Mouse (Mus musculus): ENCODE measurements around the gene Wdr49. TPM values are rescaled to one million over a fixed set of nuclear protein-coding genes. Genes with fewer than 3 reads are reported as not detected.
"Not testable (repeated sequence)": the region's sequence is repeated elsewhere in the genome, so short reads cannot be mapped to it uniquely, and the experiment has no call there.

Gene Wdr49
- polyA plus RNA-seq, 1 experiment = 0.48 TPM

DNA sequence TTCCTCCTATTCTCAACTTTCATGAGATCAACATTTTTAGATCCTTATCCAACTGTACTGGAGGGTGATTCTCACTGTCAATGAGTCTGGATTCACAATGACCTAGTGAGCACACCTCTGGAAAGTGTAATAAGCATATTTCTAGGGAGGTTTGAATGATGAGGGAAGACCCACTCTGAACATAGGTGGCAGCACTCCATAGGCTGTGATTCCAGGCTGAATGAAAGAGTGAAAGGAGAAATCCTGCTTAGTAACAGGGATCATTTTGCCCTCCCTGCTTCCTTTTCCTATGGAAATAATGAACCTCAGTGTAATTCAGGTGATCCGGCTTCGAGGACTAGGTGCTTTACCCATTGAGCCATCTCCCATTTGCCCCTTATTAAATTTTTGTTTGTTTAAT lies 180.9 kb downstream of the Wdr49 start:
- Histone ChIP-seq H3K4me1 (ENCODE audit: control insufficient read depth, insufficient read depth, low read length) (no peaks in the 10 kb centered on the region), H3K4me3 (ENCODE audit: control insufficient read depth, low read depth, low read length) (no peak overlapping the region), H3K27ac (ENCODE audit: control insufficient read depth, insufficient read depth, low read depth, low read length) (no peak overlapping the region), H3K27me3 (ENCODE audit: control insufficient read depth, insufficient read depth, low read length) (no peaks in the 10 kb centered on the region), H3K36me3 (ENCODE audit: control insufficient read depth, insufficient read depth, low read length) (no peaks in the 10 kb centered on the region)
- TF ChIP-seq POLR2A (IDR thresholded peaks at IDR 0.05; ENCODE audit: control insufficient read depth, low read depth, low read length) = no peak
- TF ChIP-seq CTCF (IDR thresholded peaks at IDR 0.05; ENCODE audit: control insufficient read depth, insufficient read depth, insufficient replicate concordance, low read depth, low read length) = no peak

GRCm38 (mm10) chr3:75299464-75299863 lies 182.5 kb downstream of the Wdr49 start:
- H3K36me3 ChIP-seq (ENCODE audit: control insufficient read depth, insufficient read depth, low read length); H3K27ac ChIP-seq (ENCODE audit: control insufficient read depth, insufficient read depth, low read depth, low read length); H3K27me3 ChIP-seq (ENCODE audit: control insufficient read depth, insufficient read depth, low read length); H3K4me3 ChIP-seq (ENCODE audit: control insufficient read depth, low read depth, low read length); H3K4me1 ChIP-seq (ENCODE audit: control insufficient read depth, insufficient read depth, low read length): not testable (repeated sequence)

- Histone ChIP-seq H3K36me3 (ENCODE audit: control insufficient read depth, insufficient read depth, low read length) (no peaks in the 10 kb centered on the region), H3K4me1 (ENCODE audit: control insufficient read depth, insufficient read depth, low read length) (no peaks in the 10 kb centered on the region), H3K27me3 (ENCODE audit: control insufficient read depth, insufficient read depth, low read length) (no peaks in the 10 kb centered on the region), H3K27ac (ENCODE audit: control insufficient read depth, insufficient read depth, low read depth, low read length) (0 out of 2 replicates have a peak overlapping the region, but pooled peaks have one; percentile 8), H3K4me3 (ENCODE audit: control insufficient read depth, low read depth, low read length) (no peak overlapping the region)
- TF ChIP-seq POLR2A (IDR thresholded peaks at IDR 0.05; ENCODE audit: control insufficient read depth, low read depth, low read length) (no peak), CTCF (IDR thresholded peaks at IDR 0.05; ENCODE audit: control insufficient read depth, insufficient read depth, insufficient replicate concordance, low read depth, low read length) (no peak)
Measured at GRCm38 (mm10) chr3:75297758-75298111, 184.2 kb downstream of the Wdr49 start.

- Histone ChIP-seq H3K36me3 (ENCODE audit: control insufficient read depth, insufficient read depth, low read length) (no peaks in the 10 kb centered on the region), H3K27me3 (ENCODE audit: control insufficient read depth, insufficient read depth, low read length) (no peaks in the 10 kb centered on the region), H3K4me1 (ENCODE audit: control insufficient read depth, insufficient read depth, low read length) (no peaks in the 10 kb centered on the region), H3K27ac (ENCODE audit: control insufficient read depth, insufficient read depth, low read depth, low read length) (no peak overlapping the region), H3K4me3 (ENCODE audit: control insufficient read depth, low read depth, low read length) (no peak overlapping the region)
- TF ChIP-seq CTCF (IDR thresholded peaks at IDR 0.05; ENCODE audit: control insufficient read depth, insufficient read depth, insufficient replicate concordance, low read depth, low read length) = no peak
- no peak for TF ChIP-seq POLR2A (IDR thresholded peaks at IDR 0.05; ENCODE audit: control insufficient read depth, low read depth, low read length)
Measured at GRCm38 (mm10) chr3:75297026-75297757, 184.8 kb downstream of the Wdr49 start.

GRCm38 (mm10) chr3:75293243-75293642 lies 188.7 kb downstream of the Wdr49 start:
- Histone ChIP-seq H3K36me3 (ENCODE audit: control insufficient read depth, insufficient read depth, low read length) (no peaks in the 10 kb centered on the region), H3K27ac (ENCODE audit: control insufficient read depth, insufficient read depth, low read depth, low read length) (no peak overlapping the region), H3K27me3 (ENCODE audit: control insufficient read depth, insufficient read depth, low read length) (no peaks in the 10 kb centered on the region), H3K4me3 (ENCODE audit: control insufficient read depth, low read depth, low read length) (no peak overlapping the region), H3K4me1 (ENCODE audit: control insufficient read depth, insufficient read depth, low read length) (no peaks in the 10 kb centered on the region)
- TF ChIP-seq CTCF (IDR thresholded peaks at IDR 0.05; ENCODE audit: control insufficient read depth, insufficient read depth, insufficient replicate concordance, low read depth, low read length) (no peak), POLR2A (IDR thresholded peaks at IDR 0.05; ENCODE audit: control insufficient read depth, low read depth, low read length) (no peak)

- H3K27me3 ChIP-seq (ENCODE audit: control insufficient read depth, insufficient read depth, low read length) = no peaks in the 10 kb centered on the region
- no peaks in the 10 kb centered on the region for H3K4me1 ChIP-seq (ENCODE audit: control insufficient read depth, insufficient read depth, low read length)
- TF ChIP-seq CTCF (IDR thresholded peaks at IDR 0.05; ENCODE audit: control insufficient read depth, insufficient read depth, insufficient replicate concordance, low read depth, low read length) (no peak), POLR2A (IDR thresholded peaks at IDR 0.05; ENCODE audit: control insufficient read depth, low read depth, low read length) (no peak)
- H3K4me3 ChIP-seq (ENCODE audit: control insufficient read depth, low read depth, low read length) = no peak overlapping the region
- no peak overlapping the region for H3K27ac ChIP-seq (ENCODE audit: control insufficient read depth, insufficient read depth, low read depth, low read length)
- H3K36me3 ChIP-seq (ENCODE audit: control insufficient read depth, insufficient read depth, low read length) = no peaks in the 10 kb centered on the region
Measured at GRCm38 (mm10) chr3:75277455-75277854, 204.5 kb downstream of the Wdr49 start.

DNA sequence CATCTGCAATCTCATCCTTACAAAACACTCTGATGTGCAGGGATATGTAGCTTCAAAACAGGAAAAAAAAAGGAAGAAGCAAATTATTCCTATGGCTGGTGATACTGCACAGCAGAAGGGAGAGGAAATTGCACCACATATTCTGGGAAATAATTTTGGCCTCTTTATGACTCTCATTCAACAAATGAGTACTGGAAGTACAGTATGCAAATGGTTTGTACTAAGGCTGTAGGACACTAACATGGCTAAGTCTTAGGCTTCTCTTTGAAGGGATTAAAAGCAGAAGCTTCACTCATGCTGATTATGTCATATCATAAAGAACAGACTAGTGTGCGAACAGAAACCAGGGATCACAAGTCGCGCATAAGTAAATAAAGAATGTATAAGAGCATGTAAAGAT lies 205.4 kb downstream of the Wdr49 start:
- H3K27ac ChIP-seq (ENCODE audit: control insufficient read depth, insufficient read depth, low read depth, low read length) = no peak overlapping the region
- no peak for TF ChIP-seq CTCF (IDR thresholded peaks at IDR 0.05; ENCODE audit: control insufficient read depth, insufficient read depth, insufficient replicate concordance, low read depth, low read length)
- no peak for TF ChIP-seq POLR2A (IDR thresholded peaks at IDR 0.05; ENCODE audit: control insufficient read depth, low read depth, low read length)
- no peaks in the 10 kb centered on the region for H3K27me3 ChIP-seq (ENCODE audit: control insufficient read depth, insufficient read depth, low read length)
- H3K4me1 ChIP-seq (ENCODE audit: control insufficient read depth, insufficient read depth, low read length) = no peaks in the 10 kb centered on the region
- no peaks in the 10 kb centered on the region for H3K36me3 ChIP-seq (ENCODE audit: control insufficient read depth, insufficient read depth, low read length)
- H3K4me3 ChIP-seq (ENCODE audit: control insufficient read depth, low read depth, low read length) = no peak overlapping the region

DNA sequence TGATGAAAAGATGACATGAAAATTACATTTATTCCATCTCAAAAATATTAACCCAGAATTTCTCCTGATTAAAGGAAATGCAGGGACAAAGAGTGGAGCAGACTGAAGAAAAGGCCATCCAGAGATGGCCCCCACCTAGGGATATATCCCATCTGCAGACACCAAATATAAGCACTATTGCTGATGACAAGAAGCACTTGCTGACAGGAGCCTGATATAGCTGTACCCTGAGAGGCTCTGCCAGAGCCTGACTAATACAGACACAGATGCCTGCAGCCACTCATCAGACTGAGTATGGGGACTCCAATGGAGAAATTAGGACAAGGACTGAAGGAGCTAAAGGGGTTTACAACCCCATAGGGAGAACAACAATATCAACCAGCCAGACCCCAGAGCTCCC lies 206.8 kb downstream of the Wdr49 start:
- no peaks in the 10 kb centered on the region for H3K36me3 ChIP-seq (ENCODE audit: control insufficient read depth, insufficient read depth, low read length)
- no peak overlapping the region for H3K4me3 ChIP-seq (ENCODE audit: control insufficient read depth, low read depth, low read length)
- no peaks in the 10 kb centered on the region for H3K27me3 ChIP-seq (ENCODE audit: control insufficient read depth, insufficient read depth, low read length)
- H3K4me1 ChIP-seq (ENCODE audit: control insufficient read depth, insufficient read depth, low read length) = no peaks in the 10 kb centered on the region
- no peak overlapping the region for H3K27ac ChIP-seq (ENCODE audit: control insufficient read depth, insufficient read depth, low read depth, low read length)
- TF ChIP-seq CTCF (IDR thresholded peaks at IDR 0.05; ENCODE audit: control insufficient read depth, insufficient read depth, insufficient replicate concordance, low read depth, low read length) (no peak), POLR2A (IDR thresholded peaks at IDR 0.05; ENCODE audit: control insufficient read depth, low read depth, low read length) (no peak)

Measured in testis, adult 2 months (tissue).